Mouse (Mus musculus): ENCODE data around the gene Bcar3. TPM values are rescaled to one million over a fixed set of nuclear protein-coding genes. Genes with fewer than 3 reads are reported as not detected.

The Bcar3 gene
- total and polyA plus RNA-seq, 2 experiments from 2014 or later: 7.3 to 11.4 TPM

- no peak overlapping the region for H3K4me3 ChIP-seq (ENCODE audit: low read depth, low read length)
- H3K9ac ChIP-seq: no peak overlapping the region
- TF ChIP-seq CTCF (IDR thresholded peaks at IDR 0.05; ENCODE audit: low read depth): no peak
- no peaks in the 10 kb centered on the region for H3K4me1 ChIP-seq (ENCODE audit: insufficient read depth)
- no peaks in the 10 kb centered on the region for H3K36me3 ChIP-seq (ENCODE audit: insufficient read depth)
- no peak overlapping the region for H3K27ac ChIP-seq (ENCODE audit: low read depth, low read length)
- DNase-seq (no peak), ATAC-seq (peak; percentile 48; the same call in 1 of the 2 replicates)
- 88% methylated on average over 5 of the region's 5 CpGs for WGBS
- H3K4me2 ChIP-seq (ENCODE audit: low read depth): no peak overlapping the region
- H3K9me3 ChIP-seq (ENCODE audit: low read length): no peaks in the 10 kb centered on the region
- no peaks in the 10 kb centered on the region for H3K27me3 ChIP-seq (ENCODE audit: insufficient read depth, low read length)
Observed at GRCm38 (mm10) chr3:122348677-122349076, 54.7 kb downstream of the Bcar3 start.

- Histone ChIP-seq H3K36me3 (ENCODE audit: insufficient read depth) (no peaks in the 10 kb centered on the region), H3K9me3 (ENCODE audit: low read length) (no peaks in the 10 kb centered on the region), H3K4me1 (ENCODE audit: insufficient read depth) (no peaks in the 10 kb centered on the region), H3K4me3 (ENCODE audit: low read depth, low read length) (no peak overlapping the region), H3K4me2 (ENCODE audit: low read depth) (no peak overlapping the region), H3K27ac (ENCODE audit: low read depth, low read length) (no peak overlapping the region), H3K27me3 (ENCODE audit: insufficient read depth, low read length) (no peaks in the 10 kb centered on the region), H3K9ac (no peak overlapping the region)
- 88% methylated on average over 3 of the region's 3 CpGs for WGBS
- TF ChIP-seq CTCF (IDR thresholded peaks at IDR 0.05; ENCODE audit: low read depth): no peak
- DNase-seq: no peak
- no peak for ATAC-seq
Observed at GRCm38 (mm10) chr3:122352801-122353200, 58.9 kb downstream of the Bcar3 start.

GRCm38 (mm10) chr3:122359426-122359825 is 65.5 kb downstream of the Bcar3 start:
- no peaks in the 10 kb centered on the region for H3K27me3 ChIP-seq (ENCODE audit: insufficient read depth, low read length)
- H3K4me1 ChIP-seq (ENCODE audit: insufficient read depth): no peaks in the 10 kb centered on the region
- H3K9me3 ChIP-seq (ENCODE audit: low read length): no peaks in the 10 kb centered on the region
- H3K27ac ChIP-seq (ENCODE audit: low read depth, low read length): no peak overlapping the region
- WGBS: 45% methylated on average over 7 of the region's 7 CpGs
- H3K9ac ChIP-seq: no peak overlapping the region
- no peak overlapping the region for H3K4me2 ChIP-seq (ENCODE audit: low read depth)
- no peak overlapping the region for H3K4me3 ChIP-seq (ENCODE audit: low read depth, low read length)
- TF ChIP-seq CTCF (IDR thresholded peaks at IDR 0.05; ENCODE audit: low read depth): no peak
- H3K36me3 ChIP-seq (ENCODE audit: insufficient read depth): no peaks in the 10 kb centered on the region
- ATAC-seq (no peak), DNase-seq (no peak)

- no peaks in the 10 kb centered on the region for H3K36me3 ChIP-seq (ENCODE audit: insufficient read depth)
- H3K9ac ChIP-seq: no peak overlapping the region
- H3K9me3 ChIP-seq (ENCODE audit: low read length): no peaks in the 10 kb centered on the region
- no peaks in the 10 kb centered on the region for H3K4me1 ChIP-seq (ENCODE audit: insufficient read depth)
- no peak for ATAC-seq
- no peaks in the 10 kb centered on the region for H3K27me3 ChIP-seq (ENCODE audit: insufficient read depth, low read length)
- WGBS: 96% methylated on average over 9 of the region's 9 CpGs
- no peak overlapping the region for H3K4me2 ChIP-seq (ENCODE audit: low read depth)
- DNase-seq: no peak
- no peak overlapping the region for H3K27ac ChIP-seq (ENCODE audit: low read depth, low read length)
- TF ChIP-seq CTCF (IDR thresholded peaks at IDR 0.05; ENCODE audit: low read depth): no peak
- no peak overlapping the region for H3K4me3 ChIP-seq (ENCODE audit: low read depth, low read length)
Observed at GRCm38 (mm10) chr3:122359954-122360353, 66.0 kb downstream of the Bcar3 start.

DNA sequence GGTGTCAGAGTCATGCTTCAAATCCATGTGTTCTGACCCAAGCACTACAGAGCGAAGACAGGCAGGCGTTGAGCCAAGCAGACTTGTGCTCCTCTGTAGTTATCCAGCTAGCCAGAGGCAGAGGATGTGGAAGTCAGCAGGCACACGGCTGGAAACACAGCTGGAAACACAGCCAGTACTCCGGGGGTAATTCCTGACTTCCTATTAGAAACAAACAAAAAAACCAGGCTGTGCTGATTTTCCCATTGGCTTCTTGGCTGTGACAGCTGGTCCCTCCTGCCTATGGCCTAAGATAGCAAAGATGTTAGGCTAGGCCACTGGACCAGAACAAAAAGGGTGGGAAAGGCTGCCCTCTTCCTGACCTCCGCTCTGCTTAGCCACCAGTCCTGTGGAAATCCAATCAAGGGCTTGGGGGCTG is 66.8 kb downstream of the Bcar3 start:
- Histone ChIP-seq H3K27me3 (ENCODE audit: insufficient read depth, low read length) (no peaks in the 10 kb centered on the region), H3K4me2 (ENCODE audit: low read depth) (no peak overlapping the region), H3K27ac (ENCODE audit: low read depth, low read length) (no peak overlapping the region), H3K9ac (no peak overlapping the region), H3K9me3 (ENCODE audit: low read length) (no peaks in the 10 kb centered on the region), H3K36me3 (ENCODE audit: insufficient read depth) (no peaks in the 10 kb centered on the region), H3K4me3 (ENCODE audit: low read depth, low read length) (no peak overlapping the region), H3K4me1 (ENCODE audit: insufficient read depth) (no peaks in the 10 kb centered on the region)
- DNase-seq (no peak), ATAC-seq (peak; percentile 45; the same call in 1 of the 2 replicates)
- WGBS: 40% methylated on average over 5 of the region's 5 CpGs
- no peak for TF ChIP-seq CTCF (IDR thresholded peaks at IDR 0.05; ENCODE audit: low read depth)

DNA sequence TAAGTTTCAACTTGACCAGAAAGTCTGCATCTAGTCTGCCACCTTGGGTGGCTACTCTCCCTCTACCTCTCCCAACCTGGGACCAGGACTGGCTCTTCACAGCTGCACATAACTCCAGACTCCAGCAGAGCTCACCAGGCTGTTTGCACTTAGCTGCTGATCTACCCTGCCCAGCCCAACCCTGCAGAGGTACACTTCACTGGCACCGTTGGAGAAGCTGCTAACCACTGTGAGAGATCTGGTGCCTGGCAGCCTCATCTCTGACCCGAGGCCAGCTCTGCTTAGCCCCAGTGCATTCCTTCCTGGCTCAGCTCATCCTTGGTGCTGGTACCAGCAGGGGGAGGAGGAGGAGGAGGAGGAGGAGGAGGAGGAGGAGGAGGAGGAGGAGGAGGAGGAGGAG is 68.8 kb downstream of the Bcar3 start:
- DNase-seq: no peak
- H3K4me2 ChIP-seq (ENCODE audit: low read depth): no peak overlapping the region
- no peaks in the 10 kb centered on the region; the same call in 1 of the 2 replicates for H3K36me3 ChIP-seq (ENCODE audit: insufficient read depth)

DNA sequence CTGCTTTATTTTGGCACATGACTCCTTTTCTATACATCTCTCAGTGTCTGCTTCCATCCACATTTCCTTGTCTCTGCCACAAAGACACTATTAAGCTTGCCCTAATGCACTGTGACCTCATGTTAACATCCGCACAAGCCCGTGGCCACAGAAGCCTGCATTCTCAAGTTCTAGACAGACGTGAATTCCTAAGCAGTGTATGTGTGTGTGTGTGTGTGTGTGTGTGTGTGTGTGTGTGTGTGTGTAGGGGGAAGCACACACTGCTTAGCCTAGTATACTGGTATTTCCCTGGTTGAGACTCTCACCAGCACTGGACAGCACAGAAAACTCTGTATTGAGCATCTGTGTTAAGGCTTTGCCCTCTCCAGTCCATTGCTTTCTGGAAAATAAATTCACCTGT is 70.6 kb downstream of the Bcar3 start:
- Histone ChIP-seq H3K4me2 (ENCODE audit: low read depth) (no peak overlapping the region), H3K9me3 (ENCODE audit: low read length) (no peaks in the 10 kb centered on the region), H3K4me3 (ENCODE audit: low read depth, low read length) (no peak overlapping the region), H3K27me3 (ENCODE audit: insufficient read depth, low read length) (no peaks in the 10 kb centered on the region), H3K4me1 (ENCODE audit: insufficient read depth) (no peaks in the 10 kb centered on the region), H3K9ac (no peak overlapping the region), H3K36me3 (ENCODE audit: insufficient read depth) (no peaks in the 10 kb centered on the region; the same call in 1 of the 2 replicates), H3K27ac (ENCODE audit: low read depth, low read length) (no peak overlapping the region)
- TF ChIP-seq CTCF (IDR thresholded peaks at IDR 0.05; ENCODE audit: low read depth): no peak
- DNase-seq (no peak), ATAC-seq (no peak)
- 36% methylated on average over 3 of the region's 3 CpGs for WGBS

More for the DNA sequence above, 68.8 kb downstream of the Bcar3 start:
- TF ChIP-seq CTCF (IDR thresholded peaks at IDR 0.05; ENCODE audit: low read depth): no peak
- H3K27me3 ChIP-seq (ENCODE audit: insufficient read depth, low read length): no peaks in the 10 kb centered on the region
- H3K9me3 ChIP-seq (ENCODE audit: low read length): no peaks in the 10 kb centered on the region
- no peaks in the 10 kb centered on the region for H3K4me1 ChIP-seq (ENCODE audit: insufficient read depth)
- no peak overlapping the region for H3K4me3 ChIP-seq (ENCODE audit: low read depth, low read length)
- H3K9ac ChIP-seq: no peak overlapping the region
- WGBS: 57% methylated on average over 2 of the region's 2 CpGs
- ATAC-seq: no peak
- H3K27ac ChIP-seq (ENCODE audit: low read depth, low read length): no peak overlapping the region
